Mouse (Mus musculus) heart, postnatal 10 days (tissue): ENCODE measurements around the gene Inhbe. TPM values are rescaled to one million over a fixed set of nuclear protein-coding genes. Genes with fewer than 3 reads are reported as not detected.

ENCODE experiments used
- total RNA-seq, 2 experiments: library from RNA; stranded (reverse); gene quantifications; 2 replicates each; pipeline ENCODE4 v1.2.3; 2021

Inhbe gene
- total RNA-seq, 2 experiments from 2014 or later = not detected

Other genes with a start within 250 kb of the Inhbe start
- 10 to 100 TPM; 36.7 to 37.8 TPM for gene Os9, start 233.3 kb downstream of the Inhbe start, total RNA-seq
- 1 to 10 TPM; 3.6 to 3.8 TPM for gene B4galnt1, start 189.2 kb downstream of the Inhbe start, total RNA-seq
- gene Slc26a10, start 173.8 kb downstream of the Inhbe start, total RNA-seq = 10 to 100 TPM; 40.8 to 48.0 TPM
- gene Arhgef25, start 164.3 kb downstream of the Inhbe start, total RNA-seq = 10 to 100 TPM; 20.8 to 21.0 TPM
- 10 to 100 TPM; 48.4 to 52.2 TPM for gene Dtx3, start 158.7 kb downstream of the Inhbe start, total RNA-seq
- gene Pip4k2c, start 142.8 kb downstream of the Inhbe start, total RNA-seq = 10 to 100 TPM; 26.4 to 28.7 TPM
- under 1 TPM; 0.42 to 0.89 TPM for gene Kif5a, start 91.1 kb downstream of the Inhbe start, total RNA-seq
- gene Dctn2, start 88.0 kb downstream of the Inhbe start, total RNA-seq = 100 to 1,000 TPM; 166 to 167 TPM
- 10 to 100 TPM; 34.2 to 35.5 TPM for gene Mbd6, start 65.4 kb downstream of the Inhbe start, total RNA-seq
- 10 to 100 TPM; 42.0 to 43.9 TPM for gene Mars, start 42.6 kb downstream of the Inhbe start, total RNA-seq
- 1 to 10 TPM; 3.3 to 4.1 TPM for gene Arhgap9, start 32.4 kb downstream of the Inhbe start, total RNA-seq
- 1 to 10 TPM; 2.1 to 2.5 TPM for gene Gli1, start 12.4 kb downstream of the Inhbe start, total RNA-seq
- gene Inhbc, start 16.0 kb upstream of the Inhbe start, total RNA-seq = not detected
- gene R3hdm2, start 25.9 kb upstream of the Inhbe start, total RNA-seq = 100 to 1,000 TPM; 112 to 120 TPM
- gene Stac3, start 147.3 kb upstream of the Inhbe start, total RNA-seq = 1 to 10 TPM; 1.1 to 1.7 TPM
- 10 to 100 TPM; 44.5 to 54.0 TPM for gene Ndufa4l2, start 160.6 kb upstream of the Inhbe start, total RNA-seq
- gene Shmt2, start 168.0 kb upstream of the Inhbe start, total RNA-seq = 10 to 100 TPM; 41.3 to 41.7 TPM
- 1 to 10 TPM; 1.3 to 1.8 TPM for gene Nxph4, start 180.1 kb upstream of the Inhbe start, total RNA-seq